Mouse (Mus musculus): ENCODE measurements around the gene Mark3. TPM values are rescaled to one million over a fixed set of nuclear protein-coding genes. Genes with fewer than 3 reads are reported as not detected.
"Not testable (repeated sequence)": the region's sequence is repeated elsewhere in the genome, so short reads cannot be mapped to it uniquely, and the experiment has no call there.

Gene Mark3
- polyA plus RNA-seq, 1 experiment from 2014 or later, result 26.4 TPM

DNA sequence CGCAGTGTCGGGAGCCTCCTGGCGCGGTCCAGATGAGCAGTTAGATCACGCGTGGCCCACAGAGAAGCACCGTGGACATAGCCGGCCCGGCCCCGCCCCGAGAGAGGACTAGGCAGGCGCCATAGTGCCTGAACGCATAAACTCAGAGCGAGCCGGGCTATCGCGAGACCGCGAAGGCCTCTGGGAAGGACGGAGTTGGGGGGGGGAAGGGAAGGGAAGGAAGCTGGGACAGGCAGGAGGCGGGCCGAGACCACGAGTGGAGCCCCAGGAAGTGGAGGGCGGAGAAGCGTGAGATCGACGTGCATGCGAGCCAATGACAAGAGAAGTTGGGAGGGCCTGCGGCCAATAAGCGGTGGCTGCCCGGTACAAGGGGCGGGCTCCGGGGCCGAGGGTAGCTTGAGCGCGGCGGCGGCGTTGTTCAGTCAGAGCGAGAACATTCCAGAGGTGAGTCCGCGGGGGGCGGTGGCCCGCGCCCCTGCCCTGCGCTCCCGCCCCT, 36.5 kb upstream of the Mark3 start, which contains the start of gene Eif5:
Gene Eif5, plus strand, starts transcription at position 221 of the 496 bp plus-strand sequence.
- Histone ChIP-seq H3K27ac (ENCODE audit: low read depth, low read length) (peak within 1 kb of the TSS; percentile 99), H3K4me3 (ENCODE audit: low read length) (peak within 1 kb of the TSS; percentile 86), H3K4me2 (ENCODE audit: low read length) (peak within 1 kb of the TSS; percentile 74), H3K9me3 (ENCODE audit: control insufficient read depth, low read length) (no peaks in the 10 kb centered on the region), H3K4me1 (ENCODE audit: control insufficient read depth, insufficient read depth, low read depth, low read length) (peaks cover 28% of the 10 kb centered on the region), H3K36me3 (ENCODE audit: control insufficient read depth, insufficient read depth, low read length) (peaks cover 19% of the 10 kb centered on the region), H3K9ac (ENCODE audit: low read depth, low read length) (peak within 1 kb of the TSS; percentile 99), H3K27me3 (replicated peaks; ENCODE audit: control insufficient read depth, insufficient read depth, low read length) (no peaks in the 10 kb centered on the region)
- peak; percentile 99 for ATAC-seq
- WGBS, result 0% methylated on average over 44 of the region's 47 CpGs

DNA sequence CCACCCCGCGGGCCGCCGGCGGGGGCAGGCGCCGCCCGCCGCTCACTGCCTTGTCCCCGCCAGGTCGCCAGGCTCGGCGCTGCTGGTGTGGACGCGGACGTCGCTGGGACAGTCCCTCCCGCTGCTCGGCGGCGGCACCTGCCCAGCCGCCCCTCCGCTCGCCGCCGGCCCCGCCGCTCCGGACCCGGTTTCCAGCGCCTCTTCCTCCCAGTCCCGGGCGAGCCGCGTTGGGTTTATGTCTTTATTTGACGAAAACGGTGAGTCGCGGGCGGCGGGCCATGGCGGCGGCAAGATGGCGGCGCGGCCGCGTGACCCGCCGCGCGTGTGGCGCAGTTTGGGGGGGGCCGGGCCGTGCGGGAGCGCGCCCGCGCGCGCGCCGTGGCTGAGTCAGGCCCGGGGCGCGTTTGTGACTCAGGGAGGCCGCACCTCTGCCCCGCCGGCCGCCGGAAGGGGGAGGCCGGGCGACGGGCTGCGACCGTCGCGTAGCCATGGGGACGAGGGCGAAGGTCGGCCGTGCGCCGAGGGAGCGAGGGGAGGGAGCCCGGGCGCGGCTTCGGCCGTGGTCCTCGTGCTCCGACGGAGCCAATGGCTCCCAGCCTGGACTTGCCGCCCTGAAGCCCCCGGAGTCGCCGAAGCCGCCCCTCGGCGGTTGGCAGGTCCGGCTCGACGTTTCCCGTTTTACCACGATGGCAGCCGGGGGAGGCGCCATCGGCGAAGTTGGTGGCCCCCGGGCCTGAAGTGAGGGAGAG, 35.9 kb upstream of the Mark3 start:
- WGBS, result under 1% methylated on average over 72 of the region's 111 CpGs
- peaks cover 28% of the 10 kb centered on the region for H3K4me1 ChIP-seq (ENCODE audit: control insufficient read depth, insufficient read depth, low read depth, low read length)
- no peaks in the 10 kb centered on the region for H3K9me3 ChIP-seq (ENCODE audit: control insufficient read depth, low read length)
- H3K36me3 ChIP-seq (ENCODE audit: control insufficient read depth, insufficient read depth, low read length), result peaks cover 21% of the 10 kb centered on the region
- peak overlapping the region; percentile 99 for H3K27ac ChIP-seq (ENCODE audit: low read depth, low read length)
- peak overlapping the region; percentile 66 for H3K4me2 ChIP-seq (ENCODE audit: low read length)
- peak overlapping the region; percentile 99 for H3K9ac ChIP-seq (ENCODE audit: low read depth, low read length)
- peak; percentile 37 for ATAC-seq
- peak overlapping the region; percentile 86 for H3K4me3 ChIP-seq (ENCODE audit: low read length)
- no peaks in the 10 kb centered on the region for H3K27me3 ChIP-seq (replicated peaks; ENCODE audit: control insufficient read depth, insufficient read depth, low read length)

GRCm38 (mm10) chr12:111539041-111539345, 35.3 kb upstream of the Mark3 start:
- WGBS, result under 1% methylated on average over 18 of the region's 18 CpGs
- peaks cover 28% of the 10 kb centered on the region for H3K4me1 ChIP-seq (ENCODE audit: control insufficient read depth, insufficient read depth, low read depth, low read length)

GRCm38 (mm10) chr12:111547070-111547469, 27.3 kb upstream of the Mark3 start:
- H3K36me3 ChIP-seq (ENCODE audit: control insufficient read depth, insufficient read depth, low read length), result peaks cover 29% of the 10 kb centered on the region
- no peak for ATAC-seq
- no peak overlapping the region for H3K4me3 ChIP-seq (ENCODE audit: low read length)
- H3K9ac ChIP-seq (ENCODE audit: low read depth, low read length), result no peak overlapping the region
- no peaks in the 10 kb centered on the region for H3K27me3 ChIP-seq (replicated peaks; ENCODE audit: control insufficient read depth, insufficient read depth, low read length)
- no peak overlapping the region for H3K4me2 ChIP-seq (ENCODE audit: low read length)
- no peak overlapping the region for H3K27ac ChIP-seq (ENCODE audit: low read depth, low read length)
- 91% methylated on average over 3 of the region's 3 CpGs for WGBS
- H3K9me3 ChIP-seq (ENCODE audit: control insufficient read depth, low read length), result no peaks in the 10 kb centered on the region
- no peaks in the 10 kb centered on the region for H3K4me1 ChIP-seq (ENCODE audit: control insufficient read depth, insufficient read depth, low read depth, low read length)

More at GRCm38 (mm10) chr12:111539041-111539345, 35.3 kb upstream of the Mark3 start:
- Histone ChIP-seq H3K9ac (ENCODE audit: low read depth, low read length) (peak overlapping the region; percentile 99), H3K4me3 (ENCODE audit: low read length) (peak overlapping the region; percentile 86), H3K27me3 (replicated peaks; ENCODE audit: control insufficient read depth, insufficient read depth, low read length) (no peaks in the 10 kb centered on the region), H3K36me3 (ENCODE audit: control insufficient read depth, insufficient read depth, low read length) (peaks cover 26% of the 10 kb centered on the region), H3K4me2 (ENCODE audit: low read length) (peak overlapping the region; percentile 66), H3K27ac (ENCODE audit: low read depth, low read length) (peak overlapping the region; percentile 99), H3K9me3 (ENCODE audit: control insufficient read depth, low read length) (no peaks in the 10 kb centered on the region)
- ATAC-seq, result no peak

GRCm38 (mm10) chr12:111548555-111549289, 25.6 kb upstream of the Mark3 start:
- no peak overlapping the region for H3K4me2 ChIP-seq (ENCODE audit: low read length)
- H3K9ac ChIP-seq (ENCODE audit: low read depth, low read length), result no peak overlapping the region
- no peak overlapping the region for H3K27ac ChIP-seq (ENCODE audit: low read depth, low read length)
- H3K4me3 ChIP-seq (ENCODE audit: low read length), result no peak overlapping the region
- WGBS, result 66% methylated on average over 2 of the region's 2 CpGs
- H3K36me3 ChIP-seq (ENCODE audit: control insufficient read depth, insufficient read depth, low read length), result peaks cover 17% of the 10 kb centered on the region
- no peaks in the 10 kb centered on the region for H3K4me1 ChIP-seq (ENCODE audit: control insufficient read depth, insufficient read depth, low read depth, low read length)
- no peak for ATAC-seq
- no peaks in the 10 kb centered on the region for H3K9me3 ChIP-seq (ENCODE audit: control insufficient read depth, low read length)
- no peaks in the 10 kb centered on the region for H3K27me3 ChIP-seq (replicated peaks; ENCODE audit: control insufficient read depth, insufficient read depth, low read length)

DNA sequence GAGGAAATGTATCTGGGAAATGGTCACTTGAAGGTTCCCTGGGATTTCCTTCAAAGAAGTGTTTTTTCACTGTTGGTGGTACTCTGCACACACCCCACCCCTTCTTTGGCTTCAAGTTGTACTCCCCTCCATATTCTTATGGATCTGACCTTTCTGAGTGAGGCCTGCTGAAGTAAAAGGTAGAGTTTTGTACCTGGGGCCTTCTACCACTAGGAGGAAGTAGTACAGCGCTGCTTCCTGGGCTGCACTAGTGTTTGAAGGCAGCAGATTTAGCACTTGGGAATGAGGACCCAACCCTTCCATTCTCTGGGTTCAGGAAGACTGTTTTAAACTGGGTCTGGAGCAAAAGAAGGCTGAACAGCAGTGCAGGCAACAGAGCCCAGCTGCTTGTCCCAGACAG, 23.6 kb upstream of the Mark3 start:
- no peaks in the 10 kb centered on the region for H3K27me3 ChIP-seq (replicated peaks; ENCODE audit: control insufficient read depth, insufficient read depth, low read length)
- no peak for ATAC-seq
- no peak overlapping the region for H3K4me3 ChIP-seq (ENCODE audit: low read length)
- H3K27ac ChIP-seq (ENCODE audit: low read depth, low read length), result no peak overlapping the region
- H3K9me3 ChIP-seq (ENCODE audit: control insufficient read depth, low read length), result no peaks in the 10 kb centered on the region
- H3K4me1 ChIP-seq (ENCODE audit: control insufficient read depth, insufficient read depth, low read depth, low read length), result no peaks in the 10 kb centered on the region
- WGBS, result 38% methylated on average over 1 of the region's 1 CpGs
- no peak overlapping the region for H3K9ac ChIP-seq (ENCODE audit: low read depth, low read length)
- H3K36me3 ChIP-seq (ENCODE audit: control insufficient read depth, insufficient read depth, low read length), result peaks cover 10% of the 10 kb centered on the region
- no peak overlapping the region for H3K4me2 ChIP-seq (ENCODE audit: low read length)

DNA sequence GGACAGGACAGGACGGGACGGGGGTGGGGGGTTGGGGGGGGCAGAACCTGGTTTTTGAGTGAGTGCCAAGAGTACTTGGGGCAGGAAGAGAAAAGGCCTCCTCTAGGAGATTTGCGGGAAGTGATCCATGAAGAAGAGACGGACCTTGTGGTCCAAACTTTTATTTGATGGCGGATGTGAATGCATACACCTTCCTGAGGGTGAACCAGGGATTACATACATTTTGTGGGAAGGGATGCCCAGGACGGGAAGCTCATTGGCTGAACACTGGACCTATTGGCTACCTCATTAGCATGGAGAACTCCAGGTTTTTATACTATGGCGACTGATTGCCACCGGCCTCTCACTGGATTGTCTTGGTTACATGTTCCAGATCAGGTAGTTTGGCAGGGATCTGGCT, 22.0 kb upstream of the Mark3 start:
- H3K4me3 ChIP-seq (ENCODE audit: low read length), result no peak overlapping the region
- H3K4me1 ChIP-seq (ENCODE audit: control insufficient read depth, insufficient read depth, low read depth, low read length), result no peaks in the 10 kb centered on the region
- H3K9ac ChIP-seq (ENCODE audit: low read depth, low read length), result no peak overlapping the region
- peaks cover 3% of the 10 kb centered on the region for H3K36me3 ChIP-seq (ENCODE audit: control insufficient read depth, insufficient read depth, low read length)
- 74% methylated on average over 8 of the region's 8 CpGs for WGBS
- ATAC-seq, result no peak
- H3K27ac ChIP-seq (ENCODE audit: low read depth, low read length), result no peak overlapping the region
- no peaks in the 10 kb centered on the region for H3K27me3 ChIP-seq (replicated peaks; ENCODE audit: control insufficient read depth, insufficient read depth, low read length)
- H3K9me3 ChIP-seq (ENCODE audit: control insufficient read depth, low read length), result no peaks in the 10 kb centered on the region
- H3K4me2 ChIP-seq (ENCODE audit: low read length), result no peak overlapping the region

DNA sequence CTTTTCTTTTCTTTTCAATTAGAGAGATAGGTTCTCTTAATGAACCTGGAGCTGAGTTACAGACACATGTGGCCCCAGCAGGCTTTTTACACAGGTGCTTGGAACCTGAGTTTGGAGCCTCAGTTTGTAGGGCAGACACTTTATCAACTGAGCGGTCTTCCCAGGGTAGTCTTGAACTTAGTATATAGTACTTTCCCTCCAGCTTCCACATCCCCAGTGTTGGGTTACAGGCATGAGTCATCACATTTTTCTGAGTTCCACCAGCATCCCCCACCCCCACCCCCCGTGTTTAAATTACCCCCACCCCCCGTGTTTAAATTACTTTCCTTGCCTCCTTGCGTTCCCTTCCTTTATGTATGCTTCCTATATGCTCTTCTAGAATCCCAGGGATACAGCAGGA, 19.0 kb upstream of the Mark3 start:
- Histone ChIP-seq H3K9ac (ENCODE audit: low read depth, low read length) (no peak overlapping the region), H3K4me3 (ENCODE audit: low read length) (no peak overlapping the region), H3K27me3 (replicated peaks; ENCODE audit: control insufficient read depth, insufficient read depth, low read length) (no peaks in the 10 kb centered on the region), H3K9me3 (ENCODE audit: control insufficient read depth, low read length) (no peaks in the 10 kb centered on the region), H3K4me2 (ENCODE audit: low read length) (no peak overlapping the region), H3K36me3 (ENCODE audit: control insufficient read depth, insufficient read depth, low read length) (no peaks in the 10 kb centered on the region), H3K27ac (ENCODE audit: low read depth, low read length) (no peak overlapping the region), H3K4me1 (ENCODE audit: control insufficient read depth, insufficient read depth, low read depth, low read length) (no peaks in the 10 kb centered on the region)
- 83% methylated on average over 4 of the region's 4 CpGs for WGBS
- no peak for ATAC-seq

GRCm38 (mm10) chr12:111555893-111556292, 18.4 kb upstream of the Mark3 start:
- not testable (repeated sequence) for H3K9me3 ChIP-seq (ENCODE audit: control insufficient read depth, low read length); H3K4me1 ChIP-seq (ENCODE audit: control insufficient read depth, insufficient read depth, low read depth, low read length); H3K27me3 ChIP-seq (replicated peaks; ENCODE audit: control insufficient read depth, insufficient read depth, low read length); H3K9ac ChIP-seq (ENCODE audit: low read depth, low read length); H3K4me2 ChIP-seq (ENCODE audit: low read length); H3K4me3 ChIP-seq (ENCODE audit: low read length); H3K36me3 ChIP-seq (ENCODE audit: control insufficient read depth, insufficient read depth, low read length); H3K27ac ChIP-seq (ENCODE audit: low read depth, low read length); ATAC-seq
- WGBS, result 77% methylated on average over 5 of the region's 5 CpGs

All from hindbrain, embryonic 16.5 days (tissue).